Mouse (Mus musculus): ENCODE data around the gene Atf2.
"Not testable (repeated sequence)": the region's sequence is repeated elsewhere in the genome, so short reads cannot be mapped to it uniquely, and the experiment has no call there.

The Atf2 gene

DNA sequence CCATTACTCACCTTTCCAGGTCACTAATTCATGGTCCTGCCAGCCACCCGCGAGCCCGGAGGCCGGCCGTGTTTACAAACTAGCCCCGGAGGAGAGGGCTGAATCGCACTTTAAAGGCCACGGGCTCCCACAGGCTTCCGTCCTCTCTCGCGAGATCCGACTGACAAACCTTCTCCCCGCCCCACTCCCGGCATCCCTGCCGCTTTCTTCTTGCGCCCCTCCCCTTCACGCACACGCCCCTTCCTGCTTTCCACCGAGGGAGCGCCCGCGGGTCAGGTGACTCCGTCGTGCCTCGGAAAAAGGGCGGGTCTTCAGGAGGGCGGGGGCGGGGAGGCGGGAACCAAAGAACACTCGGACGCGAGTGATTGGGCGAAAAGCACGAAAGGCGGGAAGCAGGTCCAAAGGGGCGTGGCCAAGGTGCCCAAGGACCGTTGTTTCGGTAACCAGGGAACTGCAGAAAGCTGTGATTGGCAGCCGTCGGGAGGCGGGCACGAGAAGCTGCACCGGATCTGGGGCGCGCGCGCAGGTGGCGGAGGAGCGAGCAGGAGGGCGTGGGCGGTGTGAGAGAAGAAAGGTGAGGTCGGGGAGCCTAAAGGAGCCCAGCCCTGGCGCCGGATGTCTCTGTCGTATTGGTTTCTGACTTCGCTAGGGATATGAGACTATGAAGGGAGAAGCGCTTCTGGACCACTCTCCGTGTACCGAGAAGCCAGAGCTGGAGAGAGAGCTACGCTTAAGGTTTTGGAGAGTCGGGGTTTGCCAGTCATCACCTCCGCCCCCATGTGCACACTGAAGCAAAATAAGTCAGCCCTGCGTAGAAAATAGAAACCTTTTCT is at the start of gene Atf2:
Atf2 (minus strand) TSS at position 176 of the 833 bp plus-strand sequence.
- DNase-seq (ENCODE audit: low read depth, low spot score): peak; percentile 99

DNA sequence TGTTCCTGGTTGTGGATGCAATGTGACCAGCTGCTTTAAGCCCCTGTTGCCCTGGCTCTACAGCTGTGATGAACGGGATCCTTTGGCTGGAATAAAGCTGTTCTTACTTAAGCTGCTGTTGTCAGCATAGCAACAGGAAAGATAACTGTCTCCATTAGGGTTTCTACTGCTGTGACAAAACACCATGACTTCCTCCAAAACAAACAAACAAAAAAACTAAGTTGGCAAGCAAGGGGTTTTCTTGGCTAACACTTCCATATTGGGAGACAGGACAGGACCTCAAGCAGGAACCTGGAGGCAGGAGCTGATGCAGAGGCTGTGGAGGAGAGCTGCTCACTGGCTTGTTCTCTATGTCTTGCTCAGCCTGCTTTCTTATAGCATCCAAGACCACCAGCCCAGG is 48.8 kb upstream of the Atf2 start:
- no peak for DNase-seq (ENCODE audit: low read depth, low spot score)

DNA sequence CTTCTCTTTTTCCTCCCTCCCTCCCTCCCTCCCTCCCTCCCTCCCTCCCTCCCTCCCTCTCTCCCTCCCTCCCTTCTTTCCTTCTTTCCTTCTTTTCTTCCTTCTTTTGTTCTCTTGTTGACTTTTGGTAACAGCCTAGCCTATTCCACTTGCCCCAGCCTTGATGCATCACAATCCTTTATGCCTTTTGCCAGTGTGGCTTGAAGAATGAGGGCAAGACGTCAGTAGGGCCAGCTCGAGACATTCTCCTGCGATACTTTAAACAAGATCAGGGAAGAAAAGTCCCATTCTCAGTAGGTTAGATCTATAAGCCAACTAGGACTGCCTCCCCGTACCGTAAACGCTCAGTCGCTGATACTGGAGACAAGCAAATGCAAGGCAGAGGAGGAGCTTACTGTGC is 48.0 kb upstream of the Atf2 start:
- DNase-seq (ENCODE audit: low read depth, low spot score): no peak

DNA sequence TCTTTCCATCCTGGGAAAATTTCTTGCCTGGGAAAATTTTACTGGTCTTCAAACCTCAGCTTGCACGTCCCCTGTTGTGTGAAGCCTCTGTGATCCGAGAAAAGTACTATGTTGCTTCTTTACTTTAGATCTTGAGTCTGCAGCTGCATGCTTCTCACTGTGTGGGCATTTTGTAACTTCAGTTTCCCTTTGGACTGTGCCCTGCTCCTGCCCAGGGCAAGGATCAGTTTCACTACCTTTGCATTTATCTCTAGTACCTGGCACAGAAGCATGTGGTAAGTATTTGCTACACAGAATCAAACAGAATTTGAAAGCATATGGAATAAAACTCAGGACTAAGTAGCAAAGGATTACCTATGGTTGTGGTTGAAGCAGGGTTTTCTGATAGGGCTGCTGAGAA is 46.5 kb upstream of the Atf2 start:
- DNase-seq (ENCODE audit: low read depth, low spot score): no peak

DNA sequence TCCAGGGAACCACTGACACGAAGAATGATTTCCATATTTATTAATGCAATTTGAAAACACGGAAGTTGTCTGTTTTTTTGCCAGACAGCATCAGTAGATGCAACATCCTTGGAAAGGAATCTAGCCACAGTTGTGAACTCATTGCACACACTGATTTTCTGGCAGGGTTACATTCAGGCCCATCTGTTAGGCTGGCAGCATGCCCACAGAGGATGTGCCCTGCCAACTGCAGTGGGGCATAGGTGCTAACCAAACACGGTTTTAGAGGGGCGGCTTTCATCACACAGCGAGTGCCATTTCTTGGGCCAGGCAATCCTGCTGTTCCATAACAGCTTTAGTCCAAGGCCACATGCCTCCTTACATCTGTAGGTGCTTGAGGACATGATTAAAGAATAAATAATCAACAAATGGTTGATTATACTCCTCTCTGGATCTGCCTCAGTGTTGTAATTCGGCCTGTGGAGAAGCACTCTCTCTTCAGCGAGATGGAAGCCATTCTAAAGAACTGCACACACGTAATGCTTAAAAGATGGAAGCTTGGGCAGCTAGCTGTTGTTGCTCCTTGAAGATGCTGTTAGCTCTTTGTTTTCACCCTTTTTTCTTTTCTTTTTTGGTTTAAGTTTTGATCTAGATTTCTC is 40.4 kb upstream of the Atf2 start:
- peak; percentile 46 for DNase-seq (ENCODE audit: low read depth, low spot score)

DNA sequence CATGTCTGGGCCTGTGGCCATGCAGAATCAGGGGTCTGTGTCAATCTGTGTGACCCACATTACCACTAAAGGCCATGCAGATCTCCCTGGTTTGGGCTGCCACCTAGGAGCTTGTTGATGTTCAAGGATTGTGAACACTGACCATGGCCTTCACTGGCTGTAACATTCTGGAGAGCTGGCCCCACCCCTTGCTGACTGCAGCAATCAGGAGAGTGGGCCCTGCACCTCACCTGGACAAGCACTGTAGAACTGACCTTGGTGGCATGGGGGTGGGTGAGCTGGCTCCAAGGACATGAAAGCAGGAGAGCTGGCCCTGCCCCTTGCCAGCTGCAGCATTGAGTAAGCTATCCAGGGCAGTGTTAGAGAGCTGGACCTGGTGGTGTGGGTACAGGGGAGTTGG is 35.3 kb upstream of the Atf2 start:
- no peak for DNase-seq (ENCODE audit: low read depth, low spot score)

DNA sequence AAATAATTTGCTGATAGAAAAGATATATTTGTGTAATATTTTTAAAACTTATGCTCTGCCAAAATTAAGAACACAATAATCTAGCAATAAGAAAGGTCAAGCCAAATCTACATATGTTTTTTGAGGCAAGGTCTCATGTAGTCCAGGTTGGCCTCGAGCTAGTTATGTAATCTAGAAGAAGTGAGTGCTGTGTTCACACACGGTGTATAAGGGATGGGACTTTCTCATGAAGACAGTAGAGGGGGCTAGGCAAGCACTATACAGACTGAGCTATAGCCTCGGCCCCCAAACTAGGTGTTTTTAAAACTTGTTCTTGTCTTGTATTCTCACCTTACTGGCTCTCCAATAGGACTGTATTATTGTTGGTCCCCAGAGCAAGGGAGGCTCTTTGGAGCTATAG is 33.1 kb upstream of the Atf2 start:
- DNase-seq (ENCODE audit: low read depth, low spot score): no peak

DNA sequence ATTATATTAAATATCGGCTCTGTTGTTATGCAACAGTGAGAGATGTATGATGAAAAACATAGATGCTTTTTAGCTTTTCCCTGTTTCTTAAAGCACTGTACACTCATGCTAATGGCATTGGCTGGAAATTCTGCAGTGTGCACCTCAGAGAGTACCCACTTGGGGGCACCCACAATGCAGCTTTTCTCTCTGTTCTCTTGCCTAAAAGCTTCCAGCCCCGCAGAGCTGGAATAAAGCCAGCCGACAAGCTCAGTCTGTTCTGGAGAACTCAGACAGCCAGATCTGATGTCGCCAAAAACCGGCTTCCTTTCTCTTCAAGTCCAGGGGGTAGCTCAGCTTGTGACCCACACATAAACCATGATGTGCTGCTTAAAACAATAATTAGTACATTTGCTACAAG is 32.6 kb upstream of the Atf2 start:
- DNase-seq (ENCODE audit: low read depth, low spot score): peak; percentile 59

DNA sequence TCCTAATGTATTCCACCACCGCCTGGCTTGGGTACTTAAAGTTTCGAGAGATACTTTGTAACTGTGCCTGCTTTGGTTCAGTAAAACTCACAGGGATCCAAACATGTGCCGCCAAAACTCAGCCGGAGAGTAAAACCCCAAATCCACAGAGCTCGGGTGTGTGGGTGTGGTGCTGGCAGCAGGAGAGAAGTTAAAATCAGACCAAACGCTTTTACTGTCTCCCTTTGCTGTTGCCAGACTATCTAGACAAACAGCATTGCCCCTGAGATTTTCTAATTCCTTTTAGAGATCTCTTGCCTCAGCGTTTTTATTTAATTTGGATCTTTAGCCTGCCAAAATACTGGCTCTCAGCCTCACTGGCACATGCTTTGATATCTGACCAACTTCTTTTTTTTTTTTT is 27.2 kb upstream of the Atf2 start:
- DNase-seq (ENCODE audit: low read depth, low spot score): no peak

DNA sequence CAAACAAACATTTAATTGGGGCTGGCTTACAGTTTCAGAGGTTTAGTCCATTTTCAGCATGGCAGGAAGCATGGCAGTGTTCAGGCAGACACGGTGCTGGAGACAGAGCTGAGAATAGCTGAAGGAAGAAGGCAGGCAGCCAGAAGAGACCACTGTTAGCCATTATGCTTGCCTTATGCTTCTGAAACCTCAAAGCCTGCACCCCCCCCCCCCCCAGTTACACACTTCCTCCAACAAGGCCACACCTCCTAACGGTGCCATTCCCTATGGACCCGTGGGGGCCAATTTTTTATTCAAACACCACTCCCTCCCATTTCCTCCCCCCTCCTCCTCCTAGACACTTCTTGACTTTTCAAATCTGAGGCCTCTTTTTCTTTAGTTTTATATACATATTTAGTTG is 19.8 kb upstream of the Atf2 start:
- no peak for DNase-seq (ENCODE audit: low read depth, low spot score)

DNA sequence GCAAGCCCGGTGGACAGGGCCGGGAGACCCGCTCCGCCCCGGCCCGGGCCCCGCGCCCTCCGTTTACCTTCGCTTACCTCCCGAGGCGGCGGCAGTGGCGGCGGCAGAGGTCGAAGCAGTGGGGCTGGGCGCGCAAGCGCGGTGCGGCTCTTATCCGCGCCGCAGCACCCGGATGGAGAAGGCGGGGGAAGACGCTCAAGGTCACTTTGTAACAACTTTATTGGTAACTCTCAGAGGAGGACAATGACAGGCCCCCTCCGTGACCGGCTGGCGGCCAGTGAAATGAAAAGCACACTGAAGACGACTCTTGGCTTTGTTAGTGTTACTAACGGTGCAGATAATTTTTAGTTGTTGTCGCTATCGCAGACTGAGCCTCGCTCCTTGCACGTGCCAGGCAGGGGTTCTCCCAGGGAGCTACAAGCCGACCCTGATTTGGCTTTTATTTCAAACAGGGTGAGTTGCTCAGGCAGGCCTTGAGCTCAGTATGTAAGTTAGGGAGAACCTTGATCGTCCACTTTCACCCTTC is 18.8 kb upstream of the Atf2 start, which contains the start of gene Atp5g3:
Atp5g3 (minus strand) TSS at position 152 of the 526 bp plus-strand sequence.
- DNase-seq (ENCODE audit: low read depth, low spot score): peak; percentile 90

DNA sequence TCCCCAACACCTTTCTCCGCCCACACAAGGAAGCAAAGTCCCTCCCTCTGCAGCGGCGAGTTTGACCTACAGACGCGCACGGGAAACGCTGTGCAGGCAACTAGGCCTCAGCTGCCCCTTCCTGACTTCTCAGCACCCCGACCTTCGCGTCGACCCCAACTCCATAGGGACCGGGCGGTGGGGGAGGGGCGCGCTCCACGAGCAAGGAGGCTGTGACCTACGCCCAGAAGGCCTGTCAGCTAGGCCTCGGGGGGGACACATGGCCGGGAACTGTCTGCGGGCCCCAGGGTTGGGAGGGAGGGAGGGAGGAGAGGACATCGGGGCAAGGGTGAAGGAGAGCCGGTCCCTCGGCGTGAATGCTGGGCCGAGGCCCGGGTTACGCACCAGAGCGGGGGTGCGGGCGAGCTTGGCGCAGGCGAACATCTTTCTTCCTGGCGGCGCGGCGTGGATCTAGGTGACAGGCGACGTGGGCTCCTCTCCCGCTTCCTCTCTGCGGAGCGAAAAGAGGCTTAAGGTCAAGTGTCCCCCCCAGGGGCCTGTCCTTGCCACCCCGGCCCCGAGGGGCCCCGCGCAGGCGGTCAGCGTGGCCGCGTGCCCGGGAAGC is 18.2 kb upstream of the Atf2 start:
- no peak for DNase-seq (ENCODE audit: low read depth, low spot score)

DNA sequence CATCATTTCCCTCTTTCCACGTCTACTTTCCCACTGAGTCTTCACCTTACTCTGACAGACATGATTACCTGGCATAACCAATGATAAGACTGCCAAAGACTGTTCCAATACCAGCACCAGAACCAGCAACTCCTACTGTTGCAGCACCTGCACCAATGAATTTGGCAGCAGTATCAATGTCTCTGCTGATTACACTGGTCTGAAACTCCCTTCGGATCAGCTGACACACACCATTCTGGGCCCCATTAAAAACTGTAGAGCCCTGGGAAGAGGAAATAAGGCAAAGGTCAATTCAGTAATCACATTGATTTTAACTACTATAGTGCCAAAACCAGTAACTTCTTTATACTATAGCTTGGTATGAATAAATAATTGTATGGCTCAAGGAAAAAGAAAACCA is 16.7 kb upstream of the Atf2 start:
- DNase-seq (ENCODE audit: low read depth, low spot score): no peak

DNA sequence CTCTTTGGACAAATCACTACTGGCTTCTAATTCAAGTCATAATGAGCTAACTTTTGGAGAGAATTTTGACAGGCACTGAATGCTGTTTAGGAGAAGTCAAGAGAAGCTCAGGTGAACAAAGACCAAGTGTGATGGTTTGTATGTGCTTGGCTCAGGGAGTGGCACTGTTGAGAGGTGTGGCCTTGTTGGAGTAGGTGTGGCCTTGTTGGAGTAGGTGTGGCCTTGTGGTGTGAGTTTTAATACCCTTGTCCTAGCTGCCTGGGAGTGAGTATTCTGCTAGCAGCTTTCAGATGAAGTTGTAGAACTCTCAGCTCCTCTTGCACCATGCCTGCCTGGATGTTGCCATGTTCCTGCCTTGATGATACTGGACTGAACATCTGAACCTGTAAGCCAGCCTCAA is 12.2 kb upstream of the Atf2 start:
- DNase-seq (ENCODE audit: low read depth, low spot score): not testable (repeated sequence)

DNA sequence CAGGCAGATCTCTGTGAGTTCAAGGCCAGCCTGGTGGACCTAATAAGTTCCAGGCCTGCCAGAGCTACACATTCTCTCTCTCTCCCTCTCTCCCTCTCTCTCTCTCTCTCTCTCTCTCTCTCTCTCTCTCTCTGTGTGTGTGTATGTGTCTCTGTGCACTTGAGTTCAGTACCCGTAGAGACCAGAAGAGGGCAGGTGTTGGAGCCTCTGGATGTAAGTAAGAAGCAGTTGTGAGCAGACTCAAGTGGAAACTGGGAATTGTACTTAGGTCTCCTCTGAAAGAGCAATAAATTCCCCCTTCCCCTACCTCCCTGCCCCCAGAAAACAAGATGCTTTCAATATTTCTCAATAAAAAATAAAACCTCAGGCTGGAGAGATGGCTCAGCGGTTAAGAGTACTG is 11.1 kb upstream of the Atf2 start:
- DNase-seq (ENCODE audit: low read depth, low spot score): no peak

DNA sequence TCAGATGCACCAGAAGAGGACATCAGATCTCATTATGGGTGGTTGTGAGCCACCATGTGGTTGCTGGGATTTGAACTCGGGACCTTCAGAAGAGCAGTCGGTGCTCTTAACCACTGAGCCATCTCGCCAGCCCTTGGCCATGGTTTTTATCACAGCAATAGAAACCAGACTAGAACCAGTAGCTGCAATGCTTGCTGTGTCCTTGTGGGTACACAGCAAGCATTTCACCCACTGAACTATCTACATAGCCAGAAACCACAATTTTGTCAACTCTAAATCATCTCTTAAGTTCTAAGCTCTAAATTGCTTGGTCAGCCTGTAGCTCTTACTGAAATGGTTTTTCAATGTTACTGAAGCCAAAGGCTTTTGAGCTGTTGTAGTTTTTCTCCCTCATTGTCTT is 9.9 kb upstream of the Atf2 start:
- DNase-seq (ENCODE audit: low read depth, low spot score): not testable (repeated sequence)

DNA sequence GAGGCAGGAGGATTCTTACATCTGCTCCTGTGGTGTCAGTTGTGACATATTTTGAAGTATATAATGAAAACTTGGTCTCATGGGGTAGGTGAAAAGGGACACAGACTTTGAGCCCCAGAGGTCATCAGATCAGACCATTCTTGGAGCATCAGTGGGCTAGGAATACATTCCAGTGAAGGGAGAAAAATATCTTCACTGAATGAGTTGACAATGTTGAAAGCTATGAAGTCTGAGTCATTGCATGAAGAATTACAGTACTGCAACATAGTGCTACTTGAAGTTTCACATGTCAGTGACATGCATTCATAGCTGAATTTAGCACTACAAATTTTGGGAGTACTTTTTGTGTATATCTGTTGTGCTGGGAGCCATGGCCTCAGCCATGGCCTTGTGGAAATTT is 8.7 kb upstream of the Atf2 start:
- no peak for DNase-seq (ENCODE audit: low read depth, low spot score)

DNA sequence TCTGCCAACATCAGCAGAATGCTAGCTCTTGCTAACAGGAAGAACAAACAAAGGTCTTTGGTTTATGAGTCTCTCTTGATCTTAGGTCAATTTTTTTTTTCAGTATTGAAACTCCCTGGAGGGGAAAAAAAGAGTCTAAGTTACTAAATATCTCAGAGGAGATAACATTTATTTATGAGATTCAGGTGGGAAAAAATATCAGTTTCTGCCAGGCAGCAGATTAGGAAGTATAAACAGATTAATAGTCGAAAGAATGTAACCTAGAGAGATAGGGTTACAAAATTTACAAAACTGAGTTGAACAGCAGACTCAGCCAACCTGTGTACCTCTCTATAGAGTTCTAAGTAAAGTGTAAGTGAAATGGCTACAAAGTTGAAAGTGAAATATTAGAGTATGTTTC is 7.9 kb upstream of the Atf2 start:
- DNase-seq (ENCODE audit: low read depth, low spot score): no peak

DNA sequence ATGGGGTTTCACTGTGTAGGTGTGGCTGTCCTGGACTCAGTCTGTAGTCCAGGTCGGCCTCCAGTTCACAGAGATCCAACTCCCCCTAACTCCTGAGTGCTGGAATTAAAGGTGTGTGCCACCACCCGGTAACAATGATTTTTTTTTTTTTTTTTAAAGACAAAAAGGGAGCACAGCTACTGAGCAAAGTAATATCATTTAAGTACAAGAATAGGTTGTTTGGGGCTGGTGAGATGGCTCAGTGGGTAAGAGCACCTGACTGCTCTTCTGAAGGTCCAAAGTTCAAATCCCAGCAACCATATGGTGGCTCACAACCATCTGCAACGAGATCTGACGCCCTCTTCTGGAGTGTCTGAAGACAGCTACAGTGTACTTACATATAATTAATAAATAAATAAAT is 4.5 kb upstream of the Atf2 start:
- DNase-seq (ENCODE audit: low read depth, low spot score): not testable (repeated sequence)

DNA sequence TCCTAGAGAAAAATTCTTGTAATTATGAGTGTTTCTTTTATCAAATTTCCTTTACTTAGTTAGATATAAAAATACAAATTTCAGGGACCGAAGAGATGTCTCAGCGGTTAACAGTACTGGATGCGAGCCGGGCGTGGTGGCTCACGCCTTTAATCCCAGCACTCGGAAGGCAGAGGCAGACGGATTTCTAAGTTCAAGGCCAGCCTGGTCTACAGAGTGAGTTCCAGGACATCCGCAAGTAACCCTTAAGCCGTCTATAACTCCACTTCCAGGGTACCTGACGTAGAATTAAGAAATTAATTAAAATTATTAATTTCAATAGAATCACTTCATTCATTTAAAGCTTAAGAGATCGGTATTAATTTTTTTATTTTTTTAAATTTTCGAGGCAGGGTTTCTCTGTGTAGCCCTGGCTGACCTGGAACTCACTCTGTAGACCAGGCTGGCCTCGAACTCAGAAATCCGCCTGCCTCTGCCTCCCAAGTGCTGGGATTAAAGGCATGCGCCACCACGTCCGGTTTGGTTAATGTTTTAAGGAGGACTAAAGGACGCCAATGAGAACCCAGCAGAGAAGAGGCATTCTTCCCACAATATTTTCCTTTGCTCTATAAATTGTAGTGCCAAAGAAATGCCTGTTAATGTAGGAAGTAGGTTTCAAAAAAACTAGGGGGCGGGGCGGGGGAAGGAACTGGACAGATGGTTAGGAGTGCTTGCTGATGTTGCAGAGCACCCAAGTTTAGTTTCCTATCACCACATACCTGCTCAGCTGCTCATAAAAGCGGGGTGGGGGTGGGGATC is 1.2 kb upstream of the Atf2 start:
- DNase-seq (ENCODE audit: low read depth, low spot score): no peak

DNA sequence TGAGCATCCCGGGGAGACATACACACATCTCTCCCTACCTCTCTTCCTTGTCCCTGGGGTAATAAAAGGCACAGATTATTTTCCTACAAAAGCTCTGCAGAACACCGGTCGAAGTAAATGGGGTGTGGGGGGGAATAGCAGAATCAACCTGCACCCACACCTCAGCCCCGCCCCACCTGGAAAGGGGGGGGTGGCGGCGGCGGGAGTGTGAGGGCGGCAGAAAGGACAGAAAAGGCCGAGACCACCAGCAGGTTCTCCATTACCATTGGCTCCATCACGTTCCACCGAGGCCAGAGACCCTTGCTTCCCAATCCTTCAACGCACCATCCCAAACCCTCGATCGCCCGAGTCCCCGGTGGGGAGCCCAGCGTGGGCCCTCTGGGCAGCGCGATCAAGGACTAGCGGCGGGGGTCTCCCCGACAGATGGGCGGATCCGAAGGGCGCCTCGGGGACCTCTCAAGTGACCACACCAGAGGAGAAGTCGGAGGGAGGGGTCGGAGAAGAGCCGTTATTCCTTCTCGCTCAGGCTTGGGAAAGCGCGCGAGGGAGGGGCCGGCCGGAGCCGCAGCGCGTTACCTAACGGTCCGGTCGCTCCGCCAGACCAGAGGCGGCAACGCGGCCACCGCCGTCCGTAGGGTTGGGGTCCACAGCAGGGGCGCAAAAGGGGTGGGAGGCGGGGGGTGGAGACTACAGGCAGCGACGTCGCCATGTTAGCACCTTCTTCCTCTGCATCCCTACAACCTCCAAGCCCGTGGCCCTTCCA is 557 bp downstream of the Atf2 start:
- no peak for DNase-seq (ENCODE audit: low read depth, low spot score)
